Mouse (Mus musculus) myocyte (in vitro differentiated cells): Measurements from ENCODE around the gene Eef1akmt2. TPM values are rescaled to one million over a fixed set of nuclear protein-coding genes. Genes with fewer than 3 reads are reported as not detected.

Experiments used
- H3K27me3 ChIP-seq: one replicate; pipeline ENCODE4 v1.6.1; 2011; ENCODE audit not compliant: control insufficient read depth, insufficient read depth, insufficient read length
- H3K36me3 ChIP-seq: one replicate; pipeline ENCODE4 v1.6.1; 2011; ENCODE audit not compliant: control insufficient read depth, insufficient read depth
- H3K4me2 ChIP-seq: one replicate; pipeline ENCODE4 v1.6.1; 2011; ENCODE audit warnings: low read depth, control low read depth
- H3K4me3 ChIP-seq: one replicate; pipeline ENCODE4 v1.5.1; 2011; ENCODE audit warnings: mild to moderate bottlenecking, control low read depth, moderate library complexity
- H3K79me2 ChIP-seq: one replicate; pipeline ENCODE4 v1.6.1; 2011; ENCODE audit not compliant: control insufficient read depth, insufficient read depth
- H3ac ChIP-seq: one replicate; pipeline ENCODE4 v1.6.1; 2011; ENCODE audit not compliant: control insufficient read depth, insufficient read length
- CEBPB ChIP-seq: IDR thresholded peaks from 2 replicates; pipeline ENCODE4 v1.6.1; 2011; ENCODE audit warnings: mild to moderate bottlenecking, moderate library complexity; ENCODE audit not compliant: poor library complexity, insufficient read depth, severe bottlenecking
- E2F4 ChIP-seq: IDR thresholded peaks from one replicate; pipeline ENCODE4 v1.6.1; 2011; ENCODE audit warnings: mild to moderate bottlenecking, control low read depth, moderate library complexity; ENCODE audit not compliant: insufficient read depth
- MAX ChIP-seq: IDR thresholded peaks from one replicate; pipeline ENCODE4 v1.6.1; 2011; ENCODE audit warnings: low read depth, mild to moderate bottlenecking, control low read depth
- MYOD1 ChIP-seq, 3 experiments: IDR thresholded peaks; one replicate each; pipeline ENCODE4 v1.6.1; 2011; ENCODE audit warnings: control low read depth in 2 of 3, low read depth in 2 of 3, mild to moderate bottlenecking in 2 of 3, moderate library complexity in 1 of 3; ENCODE audit not compliant: insufficient read length in 2 of 3, control insufficient read depth in 1 of 3
- MYOG ChIP-seq, 3 experiments: IDR thresholded peaks; one replicate each; pipeline ENCODE4 v1.6.1; 2011; ENCODE audit warnings: control low read depth in 2 of 3, low read depth in 2 of 3, mild to moderate bottlenecking in 2 of 3; ENCODE audit not compliant: insufficient read length in 2 of 3, control insufficient read depth in 1 of 3, insufficient read depth in 1 of 3
- POLR2A ChIP-seq: IDR thresholded peaks from one replicate; pipeline ENCODE4 v1.6.1; 2011; ENCODE audit warnings: low read depth, mild to moderate bottlenecking, control low read depth, moderate library complexity; ENCODE audit not compliant: insufficient read length
- POLR2AphosphoS2 ChIP-seq: IDR thresholded peaks from one replicate; pipeline ENCODE4 v1.6.1; 2011; ENCODE audit warnings: low read depth, control low read depth; ENCODE audit not compliant: insufficient read length
- REST ChIP-seq: IDR thresholded peaks from one replicate; pipeline ENCODE4 v1.6.1; 2011; ENCODE audit warnings: mild to moderate bottlenecking, control low read depth, moderate library complexity; ENCODE audit not compliant: insufficient read depth, insufficient read length
- SRF ChIP-seq: IDR thresholded peaks from one replicate; pipeline ENCODE4 v1.6.1; 2011; ENCODE audit warnings: low read depth; ENCODE audit not compliant: control insufficient read depth, insufficient read length
- TCF12 ChIP-seq: IDR thresholded peaks from one replicate; pipeline ENCODE4 v1.6.1; 2011; ENCODE audit warnings: mild to moderate bottlenecking, control low read depth; ENCODE audit not compliant: poor library complexity, insufficient read depth, severe bottlenecking
- TCF3 ChIP-seq: IDR thresholded peaks from one replicate; pipeline ENCODE4 v1.6.1; 2011; ENCODE audit warnings: low read depth, control low read depth; ENCODE audit not compliant: insufficient read length
- USF1 ChIP-seq: IDR thresholded peaks from one replicate; pipeline ENCODE4 v1.6.1; 2011; ENCODE audit warnings: low read depth, mild to moderate bottlenecking, control low read depth, moderate library complexity
- polyA plus RNA-seq: library from polyadenylated mRNA; unstranded; fragments of >200 nt; fragmentation: generic; extraction: Trizol; gene quantifications from one replicate; pipeline ENCODE4 v1.2.1, GENCODE M21; 2012; ENCODE audit warnings: missing spikeins

Gene Eef1akmt2
- polyA plus RNA-seq, 1 experiment, result 10.8 TPM

DNA sequence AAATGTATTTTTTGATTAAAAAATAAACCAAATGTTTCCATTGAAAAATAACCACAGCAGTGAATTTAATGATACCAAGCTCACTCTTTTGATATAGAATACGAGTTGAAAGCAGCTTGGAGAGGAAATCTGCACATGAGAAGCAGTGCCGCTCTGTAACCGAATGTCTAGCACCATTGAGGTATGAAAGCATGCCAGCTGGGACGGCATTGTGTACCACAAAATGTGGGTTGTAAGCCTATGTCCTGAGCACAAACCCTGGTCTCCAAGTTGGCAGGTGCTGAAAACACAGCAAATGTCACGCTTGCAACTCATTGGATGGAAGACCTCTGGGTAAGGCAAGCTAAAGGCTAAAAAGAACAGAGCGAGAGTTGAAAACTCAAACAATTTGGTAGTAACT lies 35.4 kb downstream of the Eef1akmt2 start:
- H3ac ChIP-seq, result no peak overlapping the region
- TF ChIP-seq POLR2A (no peak), TCF3 (no peak), CEBPB (no peak), E2F4 (no peak), POLR2AphosphoS2 (no peak), MYOG (IDR thresholded peaks at IDR 0.05; ENCODE audit: control insufficient read depth in 1 of 3, insufficient read depth in 1 of 3, insufficient read length in 2 of 3, low read depth in 2 of 3) (no peak)
- peaks cover 6% of the 10 kb centered on the region for H3K79me2 ChIP-seq
- no peak overlapping the region for H3K4me3 ChIP-seq
- no peaks in the 10 kb centered on the region for H3K27me3 ChIP-seq
- H3K36me3 ChIP-seq, result peaks cover 3% of the 10 kb centered on the region
- H3K4me2 ChIP-seq, result no peak overlapping the region

DNA sequence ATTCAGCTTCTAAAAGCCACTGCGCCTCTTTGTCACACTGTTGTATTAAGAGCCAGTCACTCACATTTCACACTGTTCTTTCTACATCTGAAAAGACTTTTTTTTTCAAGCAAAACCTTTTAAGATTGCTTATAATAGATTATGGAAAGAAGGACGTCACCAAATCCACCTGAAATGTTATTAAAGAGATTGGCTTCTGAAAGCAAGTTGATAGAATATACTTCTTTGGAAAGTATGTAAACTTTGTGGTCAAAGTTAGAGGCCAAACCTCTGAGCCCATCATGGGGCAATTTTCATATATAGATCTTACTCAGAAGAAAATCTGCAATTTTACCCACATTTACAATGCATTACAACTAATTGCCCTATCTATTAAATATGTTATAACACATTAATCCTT lies 35.9 kb downstream of the Eef1akmt2 start:
- no peaks in the 10 kb centered on the region for H3K27me3 ChIP-seq
- no peak overlapping the region for H3ac ChIP-seq
- TF ChIP-seq TCF3, result no peak
- TF ChIP-seq MYOG (IDR thresholded peaks at IDR 0.05; ENCODE audit: control insufficient read depth in 1 of 3, insufficient read depth in 1 of 3, insufficient read length in 2 of 3, low read depth in 2 of 3), result no peak
- peaks cover 6% of the 10 kb centered on the region for H3K79me2 ChIP-seq
- no peak overlapping the region for H3K4me2 ChIP-seq
- no peak overlapping the region for H3K4me3 ChIP-seq
- H3K36me3 ChIP-seq, result peaks cover 3% of the 10 kb centered on the region

DNA sequence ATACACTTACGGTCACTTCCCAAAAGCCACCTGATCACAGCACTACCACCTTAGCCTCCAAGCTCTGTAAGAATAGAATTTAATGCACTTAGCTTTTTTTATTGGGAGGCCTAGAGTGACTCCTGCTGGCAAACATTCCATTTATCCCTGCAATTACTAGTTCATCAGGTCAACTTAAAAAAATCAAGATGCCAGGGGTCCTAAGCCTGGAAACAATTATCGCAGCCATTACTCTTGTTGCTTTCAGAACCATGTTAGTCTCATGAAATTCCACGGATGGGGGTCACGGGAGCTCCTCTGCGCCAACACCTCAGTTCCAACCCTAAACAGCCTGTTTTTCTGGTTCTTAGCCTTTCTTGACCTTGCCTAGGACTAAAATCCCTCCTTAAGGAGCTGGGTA lies 37.4 kb downstream of the Eef1akmt2 start:
- H3K27me3 ChIP-seq, result no peaks in the 10 kb centered on the region
- H3ac ChIP-seq, result no peak overlapping the region
- H3K36me3 ChIP-seq, result peaks cover 3% of the 10 kb centered on the region
- H3K4me2 ChIP-seq, result no peak overlapping the region
- H3K4me3 ChIP-seq, result no peak overlapping the region
- peaks cover 6% of the 10 kb centered on the region for H3K79me2 ChIP-seq
- TF ChIP-seq TCF12, result no peak
- TF ChIP-seq TCF3, result no peak
- TF ChIP-seq USF1, result no peak
- TF ChIP-seq SRF, result no peak
- no peak for TF ChIP-seq CEBPB
- TF ChIP-seq POLR2AphosphoS2, result no peak
- no peak for TF ChIP-seq REST
- TF ChIP-seq POLR2A, result no peak
- TF ChIP-seq E2F4, result no peak
- TF ChIP-seq MAX, result no peak
- TF ChIP-seq MYOG (IDR thresholded peaks at IDR 0.05; ENCODE audit: control insufficient read depth in 1 of 3, insufficient read depth in 1 of 3, insufficient read length in 2 of 3, low read depth in 2 of 3), result no peak
- TF ChIP-seq MYOD1 (IDR thresholded peaks at IDR 0.05; ENCODE audit: control insufficient read depth in 1 of 3, insufficient read length in 2 of 3, low read depth in 2 of 3), result no peak

DNA sequence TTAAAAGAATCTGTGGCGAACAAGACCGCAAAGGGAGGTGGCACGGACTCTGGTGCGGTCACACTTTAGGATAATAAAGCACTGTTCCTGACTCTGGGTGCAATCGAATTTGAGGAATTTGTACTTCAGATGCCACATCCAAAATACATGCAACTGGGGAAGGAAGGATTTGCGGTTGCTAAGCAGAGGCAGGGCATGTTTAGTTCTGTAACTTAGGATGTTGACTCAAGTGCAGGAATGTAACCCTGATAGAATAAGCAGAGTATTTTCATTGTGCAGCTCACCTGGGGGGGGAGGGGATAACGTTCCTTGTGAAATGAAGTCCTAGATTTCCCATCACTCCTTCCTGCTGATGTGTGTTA lies 38.4 kb downstream of the Eef1akmt2 start:
- peak overlapping the region; percentile 56 for H3K4me3 ChIP-seq
- no peak for TF ChIP-seq MYOG (IDR thresholded peaks at IDR 0.05; ENCODE audit: control insufficient read depth in 1 of 3, insufficient read depth in 1 of 3, insufficient read length in 2 of 3, low read depth in 2 of 3)
- TF ChIP-seq POLR2A, result no peak
- no peak for TF ChIP-seq CEBPB
- TF ChIP-seq SRF, result no peak
- no peak for TF ChIP-seq E2F4
- H3K36me3 ChIP-seq, result peaks cover 3% of the 10 kb centered on the region
- H3ac ChIP-seq, result peak overlapping the region; percentile 86
- no peaks in the 10 kb centered on the region for H3K27me3 ChIP-seq
- H3K4me2 ChIP-seq, result peak overlapping the region; percentile 97
- H3K79me2 ChIP-seq, result peaks cover 12% of the 10 kb centered on the region

DNA sequence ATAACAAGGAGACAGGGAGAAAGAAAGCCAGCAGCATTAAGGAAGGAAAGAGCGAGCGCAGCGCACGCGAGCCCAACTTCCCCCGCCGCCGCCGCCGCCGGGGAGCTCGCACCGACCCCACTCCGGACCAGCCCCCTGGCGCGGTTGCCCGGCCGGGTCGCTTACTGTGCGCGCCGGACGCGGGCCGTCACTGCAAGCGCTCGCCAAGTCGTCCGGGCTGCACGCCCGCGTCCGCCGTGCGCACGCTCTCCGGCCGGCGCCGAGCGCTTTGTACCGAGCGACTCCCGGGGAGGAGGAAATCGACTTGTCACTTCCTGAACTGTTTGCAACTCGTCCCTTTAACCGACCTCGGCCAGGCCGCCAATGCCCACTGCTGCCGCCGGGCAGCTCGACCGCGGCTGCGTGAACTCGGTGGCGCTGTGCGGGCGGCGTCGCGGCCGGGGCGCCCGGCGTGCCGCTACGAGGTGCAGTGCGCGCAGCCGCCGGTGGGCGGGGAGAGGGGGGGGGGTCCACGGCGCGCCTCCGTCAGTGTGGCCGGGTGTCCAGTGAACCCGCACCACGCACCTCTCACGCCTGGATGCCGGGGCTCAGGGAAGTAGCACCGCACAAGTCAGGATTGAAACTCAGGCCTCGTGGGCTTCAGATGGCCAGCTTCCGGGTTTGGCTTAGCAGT lies 38.9 kb downstream of the Eef1akmt2 start, which contains the start of gene Fam53b:
Gene Fam53b, minus strand, starts transcription at position 471 of the 673 bp plus-strand sequence.
- Histone ChIP-seq H3K27me3 (no peaks in the 10 kb centered on the region), H3K4me3 (peak within 1 kb of the TSS; percentile 56), H3K36me3 (no peaks in the 10 kb centered on the region), H3K4me2 (peak within 1 kb of the TSS; percentile 97), H3ac (peak within 1 kb of the TSS; percentile 86), H3K79me2 (peaks cover 12% of the 10 kb centered on the region)
- peak; percentile 83 for TF ChIP-seq POLR2AphosphoS2
- TF ChIP-seq TCF12, result no peak
- no peak for TF ChIP-seq SRF
- no peak for TF ChIP-seq MYOG (IDR thresholded peaks at IDR 0.05; ENCODE audit: control insufficient read depth in 1 of 3, insufficient read depth in 1 of 3, insufficient read length in 2 of 3, low read depth in 2 of 3)
- TF ChIP-seq POLR2A, result peak; percentile 78
- TF ChIP-seq E2F4, result no peak
- TF ChIP-seq REST, result no peak
- no peak for TF ChIP-seq USF1
- no peak for TF ChIP-seq MAX
- TF ChIP-seq TCF3, result no peak
- peak in 1 of 3 experiments; percentile 36 for TF ChIP-seq MYOD1 (IDR thresholded peaks at IDR 0.05; ENCODE audit: control insufficient read depth in 1 of 3, insufficient read length in 2 of 3, low read depth in 2 of 3)
